Mouse (Mus musculus) heart, postnatal 25 days (tissue): ENCODE measurements around the gene Rasal2. TPM values are rescaled to one million over a fixed set of nuclear protein-coding genes. Genes with fewer than 3 reads are reported as not detected.
"Not testable (repeated sequence)": the region's sequence is repeated elsewhere in the genome, so short reads cannot be mapped to it uniquely, and the experiment has no call there.

ENCODE experiments used
- DNase-seq: peaks from one replicate; pipeline ENCODE4 v3.0.0; 2022; ENCODE audit warnings: low spot score
- intact Hi-C: fragments of 180-260 bp; cut with DNase I; formaldehyde crosslinking; loops from one replicate; pipeline ENCODE4 v1.15.1; 2025
- total RNA-seq, 2 experiments: library from RNA; stranded (reverse); gene quantifications; 2 replicates each; pipeline ENCODE4 v1.2.3; 2021

The Rasal2 gene
- total RNA-seq, 2 experiments from 2014 or later, result 21.6 to 34.8 TPM

DNA sequence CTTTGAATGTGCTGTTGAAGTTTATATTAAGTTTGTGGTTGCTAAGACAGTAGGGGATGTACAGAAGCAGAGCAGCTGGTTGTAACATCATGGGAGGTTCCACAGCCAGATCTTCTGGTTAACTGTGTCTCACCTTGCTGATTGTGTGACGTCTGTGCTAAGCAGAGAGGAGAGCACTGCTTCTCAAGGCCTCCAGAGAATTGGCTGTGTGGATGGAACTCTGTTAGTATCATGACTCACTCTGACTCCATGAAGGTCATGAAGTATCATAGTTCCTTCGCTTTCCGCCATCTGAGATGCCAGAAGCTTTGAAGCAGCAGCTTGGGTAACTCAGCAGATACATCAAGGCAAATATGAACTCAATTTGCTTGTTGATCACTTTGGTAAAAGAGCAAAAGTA lies 144.5 kb downstream of the Rasal2 start:
- no peak for DNase-seq
- intact Hi-C loops, result no loop called here

DNA sequence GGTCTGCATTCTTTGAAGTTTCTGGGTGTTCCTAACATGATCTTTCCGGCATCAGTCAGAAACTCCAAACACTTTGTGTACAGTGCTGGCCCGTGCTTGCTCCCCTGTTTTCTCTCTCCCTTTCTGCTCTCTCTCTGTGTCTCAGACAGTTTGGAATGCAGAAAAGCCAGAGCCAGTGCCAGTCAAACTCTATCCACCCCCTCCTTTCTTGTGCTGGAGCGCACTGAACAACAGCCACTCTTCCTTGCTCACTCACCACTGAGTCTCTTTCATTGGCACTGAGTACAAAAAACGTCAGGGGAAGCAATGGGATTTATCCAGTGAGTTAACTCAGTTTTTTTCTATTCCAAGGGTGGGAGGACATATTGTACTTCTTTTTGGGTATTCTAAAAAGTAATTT lies 155.8 kb downstream of the Rasal2 start:
- intact Hi-C loops, result no loop called here

DNA sequence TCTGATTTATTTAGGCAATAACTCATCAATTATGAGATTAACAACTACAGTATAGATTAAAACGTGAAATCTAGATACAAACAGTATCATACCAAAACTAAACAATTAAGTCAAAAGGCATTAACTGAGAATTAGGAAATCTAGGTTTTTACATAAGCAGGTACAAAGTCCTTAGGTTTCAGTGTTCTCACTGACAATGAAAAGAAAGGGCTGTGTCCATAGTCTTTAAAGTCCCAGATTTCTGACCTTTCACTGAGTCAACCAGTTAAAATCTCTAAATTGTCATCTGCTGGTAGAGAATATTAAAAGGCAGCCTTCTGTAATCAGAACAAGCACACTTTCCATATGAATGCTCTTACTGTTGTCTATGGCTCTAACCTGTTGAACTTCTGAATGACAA lies 156.6 kb downstream of the Rasal2 start:
- intact Hi-C loops, result no loop called here
- DNase-seq, result no peak

More for the DNA sequence above, 155.8 kb downstream of the Rasal2 start:
- DNase-seq, result peak; percentile 14

DNA sequence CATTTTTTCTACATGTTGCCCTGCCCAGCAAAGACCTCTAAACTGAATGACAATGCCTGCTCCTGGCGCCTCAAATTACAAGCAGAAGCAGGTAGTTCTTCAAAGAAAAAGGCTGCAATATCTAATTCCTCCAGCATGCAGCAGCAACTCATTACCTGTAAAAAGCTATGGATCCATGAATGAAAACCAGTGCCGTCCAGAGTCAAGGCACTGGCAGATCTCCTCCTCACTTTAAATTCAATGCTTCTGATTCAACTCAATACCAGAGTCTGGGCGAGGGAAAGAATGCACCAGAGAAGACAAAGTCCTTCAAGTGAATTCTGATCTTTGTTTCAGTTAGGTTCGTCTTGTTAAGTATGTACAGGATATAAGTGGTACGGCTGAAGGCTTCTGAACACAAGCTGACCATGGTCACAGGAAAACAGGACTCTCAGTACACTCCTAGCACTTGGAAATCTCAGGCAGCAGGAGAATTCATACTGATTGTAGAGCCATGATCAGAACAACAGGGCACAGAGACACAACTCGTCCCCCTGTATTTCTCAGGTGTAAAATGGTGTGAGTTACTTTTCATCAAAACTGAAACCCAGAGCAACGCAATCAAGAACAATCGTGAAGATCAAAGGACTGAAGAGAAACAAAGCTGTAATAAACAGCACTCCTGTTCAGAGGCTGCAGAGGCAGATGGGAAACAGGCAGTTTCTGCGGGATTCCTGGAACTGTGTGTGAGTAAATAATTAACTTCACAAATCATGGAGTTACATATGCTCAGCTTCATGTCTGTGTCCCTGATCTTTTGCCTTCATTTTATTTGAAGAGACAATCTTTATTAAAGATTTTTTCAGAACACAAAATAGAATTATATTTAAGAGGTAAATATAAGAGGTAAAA lies 158.6 kb downstream of the Rasal2 start:
- intact Hi-C loops, result no loop called here
- DNase-seq, result no peak

DNA sequence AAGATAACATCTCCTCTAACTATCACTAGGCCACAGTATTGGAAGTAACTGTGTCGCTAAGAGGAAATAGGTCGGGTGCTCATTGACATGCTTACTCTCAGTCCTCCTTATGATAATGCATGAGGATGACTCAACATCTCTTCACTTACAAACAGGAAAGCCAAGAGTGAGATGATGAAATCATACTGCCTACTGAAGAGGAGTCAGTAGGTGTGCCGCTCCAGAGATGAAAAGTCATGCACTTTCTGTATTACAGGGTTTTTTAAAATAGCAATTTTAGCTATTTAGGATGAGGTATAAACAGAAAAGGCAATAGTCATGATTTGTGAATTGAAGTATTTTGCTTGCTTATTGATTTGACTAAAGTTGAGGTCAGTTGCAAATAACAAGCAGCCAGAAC lies 164.3 kb downstream of the Rasal2 start:
- intact Hi-C loops, result no loop called here

DNA sequence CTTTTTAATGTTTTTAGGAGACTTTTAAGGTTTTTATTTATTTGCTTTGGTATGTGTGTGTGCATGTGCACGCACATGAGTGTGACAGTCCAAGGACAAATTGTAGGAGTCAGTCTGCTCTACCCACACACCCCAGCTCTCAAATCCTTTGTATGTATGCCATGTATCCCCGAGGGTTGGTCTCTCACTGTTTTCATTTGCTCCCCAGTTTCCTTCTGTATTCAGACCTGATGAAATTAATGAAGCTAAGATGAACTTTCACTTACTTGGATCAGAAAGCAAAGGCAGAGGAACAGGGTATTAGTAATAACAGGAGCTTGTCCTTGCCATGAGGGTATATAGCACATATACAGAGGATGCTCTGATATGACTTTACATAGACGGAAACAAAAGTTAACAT lies 165.1 kb downstream of the Rasal2 start:
- intact Hi-C loops, result no loop called here
- DNase-seq, result no peak

More for the DNA sequence above, 164.3 kb downstream of the Rasal2 start:
- no peak for DNase-seq

DNA sequence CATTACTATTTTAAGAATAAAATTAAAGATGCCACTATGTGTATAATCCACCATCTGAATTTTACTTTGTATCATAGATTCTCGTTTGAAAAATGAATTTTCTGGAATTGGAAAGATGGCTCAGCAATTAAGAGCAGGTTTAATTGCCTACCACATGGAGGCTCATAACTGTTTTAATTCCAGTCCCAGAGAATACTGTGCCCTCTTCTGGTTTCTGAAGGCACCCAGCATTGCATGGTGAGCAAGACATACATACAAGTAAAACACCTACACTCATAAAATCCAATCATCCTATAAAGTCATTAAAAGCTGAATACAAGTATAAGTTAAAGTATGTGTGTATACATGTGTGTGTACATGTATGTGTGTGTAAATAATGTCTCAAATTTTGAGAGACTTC lies 165.6 kb downstream of the Rasal2 start:
- no peak for DNase-seq
- intact Hi-C loops, result no loop called here

DNA sequence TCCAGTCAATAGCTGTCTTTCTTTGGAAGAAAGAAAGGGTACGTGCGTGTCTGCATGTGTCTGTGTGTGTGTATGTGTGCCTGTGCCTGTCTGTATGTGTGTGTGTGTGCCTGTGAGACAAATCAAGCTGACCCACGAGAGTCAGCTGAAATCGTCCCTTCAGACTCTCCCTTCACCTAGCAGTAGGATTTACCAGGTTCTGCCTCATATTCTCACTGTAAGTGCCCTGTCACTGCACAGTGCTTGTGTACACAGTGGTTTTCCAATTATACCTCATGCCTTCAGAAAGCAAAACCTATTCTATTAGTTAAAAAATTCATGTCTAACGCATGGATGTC lies 168.0 kb downstream of the Rasal2 start:
- no peak for DNase-seq

DNA sequence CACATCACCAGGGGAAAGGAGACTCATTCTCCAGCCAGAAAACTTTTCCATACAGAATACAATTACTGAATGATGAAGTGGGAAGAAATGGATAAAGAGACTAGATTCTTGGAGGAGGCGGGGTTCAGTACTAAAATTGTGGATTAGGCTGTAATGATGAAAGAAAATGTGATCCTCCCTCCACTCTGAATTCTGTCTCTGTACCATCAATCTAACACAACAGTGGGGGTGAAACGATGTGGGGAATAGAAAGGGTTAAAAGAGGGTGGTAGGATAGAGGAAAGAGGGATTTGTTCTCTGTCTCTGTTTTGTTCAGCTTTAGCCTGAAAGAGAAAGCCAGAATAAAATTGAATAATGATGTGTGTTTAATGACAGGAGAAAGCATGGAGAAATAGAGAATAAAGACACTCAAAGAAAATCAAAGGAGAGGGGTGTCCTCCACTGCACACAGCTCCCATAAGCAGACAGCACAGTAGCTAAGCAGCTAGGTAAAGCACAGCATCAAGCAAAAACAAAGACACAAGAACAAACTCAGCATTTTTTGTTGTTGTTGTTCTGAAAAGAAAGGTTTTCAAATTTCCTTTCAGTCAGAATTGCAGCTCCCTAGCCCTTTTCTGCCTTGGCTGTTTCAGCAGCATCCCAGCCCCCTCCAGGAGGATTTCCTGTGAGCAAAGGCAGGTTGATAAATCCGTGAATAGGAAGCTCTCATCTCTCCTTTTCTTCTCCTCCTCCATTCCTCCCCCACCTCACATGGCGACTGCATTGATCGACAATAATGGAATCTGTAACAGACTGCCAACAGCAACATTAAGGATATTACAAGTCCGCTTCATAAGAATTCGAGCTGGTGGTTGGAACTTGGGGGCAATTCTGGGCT lies 168.6 kb downstream of the Rasal2 start:
- no peak for DNase-seq
- intact Hi-C loops, result no loop called here

More for the DNA sequence above, 168.0 kb downstream of the Rasal2 start:
- intact Hi-C loops, result no loop called here

DNA sequence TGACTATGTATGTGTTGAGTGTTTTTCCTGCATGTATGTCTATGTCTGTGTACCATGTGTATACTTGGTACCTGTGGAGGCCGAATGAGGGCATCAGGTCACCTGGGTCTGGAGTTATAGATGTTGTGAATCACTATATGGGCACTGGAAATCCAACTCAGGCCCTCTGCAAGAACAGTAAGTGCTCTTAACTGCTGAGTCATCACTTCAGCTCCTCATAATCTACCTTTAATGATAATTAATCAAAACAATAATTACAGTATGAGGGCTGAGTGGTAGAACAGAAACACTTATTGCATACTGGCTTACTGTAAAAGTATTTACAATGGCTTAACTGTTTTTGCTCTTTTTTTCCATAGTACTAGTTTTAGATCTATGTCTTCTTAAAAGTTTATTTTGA lies 172.7 kb downstream of the Rasal2 start:
- DNase-seq, result no peak
- intact Hi-C loops, result no loop called here

DNA sequence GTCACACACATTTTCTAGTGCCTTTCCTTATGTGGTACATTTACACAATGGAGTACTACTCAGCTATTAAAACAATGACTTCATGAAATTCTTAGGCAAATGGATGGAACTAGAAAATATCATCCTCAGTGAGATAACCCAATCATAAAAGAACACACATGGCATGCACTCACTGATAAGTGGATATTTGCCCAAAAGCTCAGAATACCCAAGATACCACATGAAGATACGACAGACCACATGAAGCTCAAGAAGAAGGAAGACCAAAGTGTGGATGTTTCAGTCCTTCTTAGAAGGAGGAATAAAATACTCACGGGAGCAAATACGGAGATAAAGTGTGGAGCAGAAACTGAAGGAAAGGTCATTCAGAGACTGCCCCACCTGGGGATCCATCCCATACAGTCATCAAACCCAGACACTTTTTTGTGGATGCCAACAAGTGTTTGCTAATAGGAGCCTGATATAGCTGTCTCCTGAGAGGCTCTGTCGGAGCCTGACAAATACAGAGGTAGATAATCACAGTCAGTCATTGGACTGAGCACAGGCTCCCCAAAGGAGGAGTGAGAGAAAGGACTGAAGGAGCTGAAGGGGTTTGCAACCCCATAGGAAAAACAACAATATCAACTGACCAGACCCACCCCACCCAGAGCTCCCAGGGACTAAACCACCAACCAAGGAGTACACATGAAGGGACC lies 175.6 kb downstream of the Rasal2 start:
- DNase-seq, intact Hi-C loops: not testable (repeated sequence)

DNA sequence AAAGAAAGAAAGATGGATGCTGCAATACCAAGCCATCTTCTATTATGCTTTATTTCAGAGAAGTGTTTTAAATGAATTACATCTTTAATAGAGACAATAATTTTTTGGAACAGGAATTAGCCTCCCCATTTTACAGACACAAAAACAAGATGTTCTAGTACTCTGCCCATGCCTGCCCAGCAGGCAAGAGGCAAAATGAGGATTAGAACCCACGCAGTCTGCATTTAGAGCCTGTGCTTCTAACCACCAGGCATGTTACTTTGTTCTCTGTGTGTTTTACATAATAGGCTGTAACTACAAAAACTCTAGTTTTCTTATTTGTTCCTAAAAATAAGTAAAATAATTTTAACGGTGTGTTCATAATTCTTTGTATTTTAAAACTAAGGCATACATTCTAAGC lies 178.9 kb downstream of the Rasal2 start:
- DNase-seq, result no peak

DNA sequence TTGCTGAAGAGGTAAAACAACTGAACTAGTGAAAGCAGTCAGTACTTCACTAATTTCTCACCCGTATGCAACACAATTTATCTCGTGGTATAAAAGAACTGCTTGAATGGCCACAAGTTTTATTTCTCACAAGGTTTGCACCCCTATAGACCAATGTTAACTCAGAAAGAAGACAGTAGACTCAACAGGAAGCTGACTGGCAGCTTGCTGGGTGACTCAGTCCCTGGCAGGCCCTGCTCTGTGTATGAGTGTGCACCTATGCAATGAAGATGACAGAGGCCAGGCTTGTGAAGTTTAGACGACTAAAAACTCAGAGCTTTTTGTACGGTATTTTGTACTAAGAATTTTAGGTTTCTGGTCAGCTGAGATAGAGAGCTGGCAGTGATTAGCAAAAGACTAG lies 180.0 kb downstream of the Rasal2 start:
- intact Hi-C loops, result no loop called here
- DNase-seq, result no peak

More for the DNA sequence above, 178.9 kb downstream of the Rasal2 start:
- intact Hi-C loops, result no loop called here

DNA sequence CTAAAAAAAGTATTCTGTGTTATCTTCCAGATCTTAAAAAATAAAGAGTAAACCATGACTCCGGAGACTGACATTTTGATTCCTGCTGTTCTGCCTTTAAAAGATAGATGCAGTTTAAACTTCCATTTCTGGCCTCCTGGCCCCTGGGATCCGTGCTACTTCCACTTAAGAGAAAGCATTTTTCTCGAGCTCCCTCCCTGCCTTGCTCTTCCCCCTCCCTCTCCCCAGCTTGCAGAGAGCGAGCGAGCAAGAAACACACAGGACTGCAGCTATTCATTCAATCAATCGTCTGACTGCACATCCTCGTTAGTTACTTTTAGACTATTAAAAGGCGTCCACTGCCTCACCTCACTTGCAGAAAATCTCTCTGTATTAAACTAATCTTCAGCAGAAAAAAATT lies 181.4 kb downstream of the Rasal2 start:
- intact Hi-C loops, result no loop called here

DNA sequence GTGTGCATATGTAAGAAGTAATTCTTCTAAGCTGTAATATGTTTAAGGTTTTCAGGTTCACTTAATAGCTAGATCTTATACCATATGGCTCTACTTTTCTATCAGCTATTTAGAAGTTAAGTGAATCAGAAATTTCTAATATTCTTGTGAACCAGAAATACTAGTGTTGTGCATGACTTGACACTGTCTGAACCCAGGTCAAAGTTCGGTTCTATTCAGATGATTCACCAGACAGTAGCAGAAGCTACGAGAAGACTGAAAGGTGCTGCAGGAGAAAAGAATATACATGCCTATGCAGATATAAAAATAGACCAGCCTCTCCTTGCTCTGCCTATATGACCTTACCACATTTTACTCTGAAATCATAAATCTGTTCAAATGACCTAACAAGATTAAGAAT lies 182.0 kb downstream of the Rasal2 start:
- intact Hi-C loops, result no loop called here
- DNase-seq, result no peak

More for the DNA sequence above, 181.4 kb downstream of the Rasal2 start:
- no peak for DNase-seq

DNA sequence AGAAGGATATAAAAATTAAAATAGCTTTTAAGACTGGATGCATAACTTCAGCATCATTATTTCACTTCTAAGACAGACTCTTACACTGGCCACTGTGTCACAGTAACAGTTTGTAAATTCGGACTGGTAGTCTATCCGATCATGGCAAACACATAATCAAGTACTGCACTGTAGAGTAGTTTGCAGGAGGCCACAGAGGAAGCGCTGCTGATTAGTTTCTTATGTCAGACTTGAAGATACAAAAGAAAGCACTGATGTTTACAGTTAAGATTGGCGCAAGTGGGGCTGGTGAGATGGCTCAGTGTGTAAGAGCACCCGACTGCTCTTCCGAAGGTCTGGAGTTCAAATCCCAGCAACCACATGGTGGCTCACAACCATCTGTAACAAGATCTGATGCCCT lies 187.4 kb downstream of the Rasal2 start:
- DNase-seq, result no peak
- intact Hi-C loops, result no loop called here

DNA sequence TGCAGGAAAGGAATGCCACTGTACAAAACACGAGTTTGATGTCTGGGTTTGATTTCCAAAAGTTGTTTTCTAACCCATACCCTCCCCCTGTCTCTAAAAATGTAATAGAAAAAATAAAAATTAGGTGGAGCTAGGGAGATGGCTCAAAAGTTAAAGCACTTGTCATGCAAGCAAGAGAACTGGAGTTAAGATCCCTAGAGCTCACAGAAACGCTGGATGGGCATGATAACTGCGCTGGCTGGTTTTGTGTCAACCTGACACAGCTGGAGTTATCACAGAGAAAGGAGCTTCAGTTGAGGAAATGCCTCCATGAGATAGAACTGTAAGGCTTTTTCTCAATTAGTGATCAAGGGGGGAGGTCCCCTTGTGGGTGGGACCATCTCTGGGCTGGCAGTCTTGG lies 191.5 kb downstream of the Rasal2 start:
- no peak for DNase-seq
- intact Hi-C loops, result no loop called here

DNA sequence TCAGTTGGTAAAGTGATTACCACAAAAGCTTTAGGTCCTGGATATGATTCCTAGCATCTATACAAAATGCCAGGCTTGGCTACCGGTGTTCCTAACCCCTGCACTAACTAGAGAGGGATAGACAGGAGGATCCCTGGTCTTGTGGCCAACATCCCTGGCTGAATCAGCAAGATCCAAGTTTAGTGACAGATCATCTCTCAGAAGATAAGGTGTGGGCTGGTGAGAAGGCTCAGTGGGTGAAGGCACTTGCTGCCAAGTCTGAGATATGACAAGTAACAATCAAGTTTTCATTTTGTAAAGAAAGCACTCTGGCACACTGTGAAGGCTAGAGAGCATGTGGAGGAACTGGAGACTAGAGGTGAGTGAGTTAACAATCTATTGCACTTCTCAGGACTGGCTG lies 191.9 kb downstream of the Rasal2 start:
- intact Hi-C loops, result no loop called here
- no peak for DNase-seq

DNA sequence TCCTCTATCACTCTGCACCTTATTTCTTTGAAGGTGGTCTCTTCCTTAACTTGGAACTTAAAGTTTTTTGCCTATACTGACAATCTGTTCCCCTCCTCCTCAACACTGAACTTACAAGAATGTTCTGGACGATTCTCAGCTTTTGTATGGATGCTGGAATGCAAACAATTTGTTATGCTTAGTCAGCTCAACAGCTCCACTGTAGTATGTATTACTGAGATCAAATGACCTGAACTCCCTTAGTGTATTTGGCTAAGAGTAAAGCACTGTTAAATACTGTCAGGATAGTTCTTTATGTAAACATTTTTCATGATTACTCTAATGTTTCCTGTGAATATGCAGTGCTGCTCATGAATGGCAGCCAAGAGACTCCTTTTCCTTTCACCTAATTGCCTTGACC lies 203.6 kb downstream of the Rasal2 start:
- no peak for DNase-seq
- intact Hi-C loops, result no loop called here

DNA sequence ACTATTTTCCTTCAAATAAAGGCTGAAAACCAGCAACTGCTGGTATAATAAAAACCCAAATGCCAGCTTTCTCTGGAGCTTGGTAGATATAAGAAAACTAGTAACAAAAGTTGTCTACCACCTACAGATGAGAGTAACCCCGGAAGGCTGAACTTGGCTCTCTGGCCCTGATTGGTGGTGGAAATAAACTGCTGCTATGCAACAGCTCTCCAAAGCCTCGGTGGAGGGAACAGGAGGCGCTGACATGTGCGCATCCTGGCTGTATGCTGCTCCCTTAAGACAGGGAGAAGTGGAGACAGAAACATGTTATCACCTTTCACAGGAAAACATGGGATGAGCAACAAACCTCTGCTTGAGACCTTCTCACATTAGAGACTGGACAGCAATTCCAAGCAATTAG lies 206.7 kb downstream of the Rasal2 start:
- intact Hi-C loops, result no loop called here
- DNase-seq, result no peak

DNA sequence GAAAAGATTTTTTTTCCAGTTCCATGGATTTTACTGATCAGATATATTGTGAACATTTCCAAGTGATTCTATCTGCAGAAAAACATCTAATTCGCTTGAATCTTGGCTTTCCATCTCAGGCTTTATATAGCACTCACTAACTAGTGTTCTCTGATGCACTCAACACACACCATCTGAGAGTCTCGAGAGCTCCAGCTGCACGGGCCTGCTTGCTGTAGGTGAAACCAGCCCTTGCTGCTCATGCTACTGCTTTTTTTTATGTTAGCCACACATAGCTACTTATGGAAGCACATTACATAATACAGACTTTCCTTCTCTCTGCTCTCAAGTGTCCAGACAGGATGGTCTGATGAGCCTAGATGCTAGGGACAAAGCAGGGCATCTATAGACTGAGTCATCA lies 229.4 kb downstream of the Rasal2 start:
- no peak for DNase-seq
- intact Hi-C loops, result no loop called here
